Comparison of ENCODE assay signal across 8 mouse cellular contexts in the genomic region with DNA sequence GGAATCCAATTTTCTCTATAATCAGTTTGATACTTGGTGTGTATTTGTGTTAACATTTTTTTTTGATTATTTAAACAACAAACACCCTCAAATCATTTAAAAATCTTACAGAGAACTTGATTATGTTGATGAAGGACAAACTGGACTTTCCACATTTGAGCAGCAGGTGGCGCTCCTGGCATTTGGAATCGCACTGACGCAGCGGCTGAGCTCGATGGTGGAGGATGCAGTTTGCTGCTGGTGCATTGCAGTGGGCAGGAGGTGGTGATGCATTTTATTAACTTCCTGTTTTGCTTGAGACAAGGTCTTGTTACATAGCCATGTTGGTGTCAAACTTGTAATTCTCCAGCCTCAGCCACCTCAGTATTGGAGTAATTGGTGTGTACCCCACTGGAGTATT. TPM values are rescaled to one million over a fixed set of nuclear protein-coding genes. Genes with fewer than 3 reads are reported as not detected.
A peak's percentile ranks its signal among the peaks of the same experiment; 100 is the strongest.
DNase-seq lines count a peak whose midpoint lies in the region; ATAC-seq lines count a peak whose summit lies in the region.

No protein-coding gene starts in this region.

- no peak for ATAC-seq in liver, embryonic 12.5 days
- ATAC-seq in kidney, embryonic 14.5 days (ENCODE audit: low FRiP score, low TSS enrichment) = peak; percentile 79
- ATAC-seq in liver, embryonic 13.5 days (ENCODE audit: low read depth) = no peak
- ATAC-seq in neural tube, embryonic 13.5 days (ENCODE audit: low read depth) = peak; percentile 49; the same call in 1 of the 2 replicates

- H3K36me3 ChIP-seq in liver, embryonic 12.5 days = no peaks in the 10 kb centered on the region
- no peaks in the 10 kb centered on the region for H3K36me3 ChIP-seq in kidney, embryonic 14.5 days (ENCODE audit: control insufficient read depth, insufficient read depth, low read length)
- no peaks in the 10 kb centered on the region for H3K36me3 ChIP-seq in liver, embryonic 13.5 days
- no peaks in the 10 kb centered on the region for H3K36me3 ChIP-seq in neural tube, embryonic 13.5 days

- no peak overlapping the region for H3K4me3 ChIP-seq in liver, embryonic 12.5 days
- H3K4me3 ChIP-seq in kidney, embryonic 14.5 days (ENCODE audit: low read length) = no peak overlapping the region
- no peak overlapping the region for H3K4me3 ChIP-seq in liver, embryonic 13.5 days (replicated peaks)
- H3K4me3 ChIP-seq in neural tube, embryonic 13.5 days = no peak overlapping the region

- no peak overlapping the region for H3K9ac ChIP-seq in liver, embryonic 12.5 days
- no peak overlapping the region for H3K9ac ChIP-seq in kidney, embryonic 14.5 days (ENCODE audit: low read depth, low read length)
- H3K9ac ChIP-seq in liver, embryonic 13.5 days = no peak overlapping the region
- no peak overlapping the region for H3K9ac ChIP-seq in neural tube, embryonic 13.5 days

- H3K9me3 ChIP-seq in liver, embryonic 12.5 days (replicated peaks) = no peaks in the 10 kb centered on the region
- no peaks in the 10 kb centered on the region for H3K9me3 ChIP-seq in kidney, embryonic 14.5 days (ENCODE audit: control insufficient read depth, low read length)
- H3K9me3 ChIP-seq in liver, embryonic 13.5 days (replicated peaks) = no peaks in the 10 kb centered on the region
- no peaks in the 10 kb centered on the region for H3K9me3 ChIP-seq in neural tube, embryonic 13.5 days

- H3K27ac ChIP-seq in liver, embryonic 12.5 days = no peak overlapping the region
- no peak overlapping the region for H3K27ac ChIP-seq in kidney, embryonic 14.5 days (ENCODE audit: low read depth, low read length)
- H3K27ac ChIP-seq in liver, embryonic 13.5 days = no peak overlapping the region
- H3K27ac ChIP-seq in neural tube, embryonic 13.5 days (replicated peaks) = no peak overlapping the region

- DNase-seq in liver = peak; percentile 69
- peak; percentile 90 to 92 for DNase-seq in cerebellum, postnatal 10 days
- peak; percentile 82 for DNase-seq in gastrocnemius, postnatal 10 days
- DNase-seq in liver, embryonic 13.5 days = peak; percentile 13
- DNase-seq in testis, postnatal 10 days (ENCODE audit: low spot score) = peak; percentile 89

- H3K4me2 ChIP-seq in liver, embryonic 12.5 days = no peak overlapping the region
- H3K4me2 ChIP-seq in kidney, embryonic 14.5 days (replicated peaks; ENCODE audit: low read depth, low read length) = no peak overlapping the region
- H3K4me2 ChIP-seq in liver, embryonic 13.5 days = no peak overlapping the region
- H3K4me2 ChIP-seq in neural tube, embryonic 13.5 days = no peak overlapping the region

- H3K4me1 ChIP-seq in liver, embryonic 12.5 days = no peaks in the 10 kb centered on the region
- H3K4me1 ChIP-seq in kidney, embryonic 14.5 days (ENCODE audit: control insufficient read depth, insufficient read depth, low read length) = no peaks in the 10 kb centered on the region
- no peaks in the 10 kb centered on the region for H3K4me1 ChIP-seq in liver, embryonic 13.5 days (replicated peaks)
- H3K4me1 ChIP-seq in neural tube, embryonic 13.5 days (replicated peaks) = peaks cover 3% of the 10 kb centered on the region; the same call in 1 of the 2 replicates

- peaks cover 18% of the 10 kb centered on the region for H3K27me3 ChIP-seq in liver, embryonic 12.5 days (replicated peaks)
- no peaks in the 10 kb centered on the region for H3K27me3 ChIP-seq in kidney, embryonic 14.5 days (ENCODE audit: control insufficient read depth, insufficient read depth, low read length)
- peaks cover 4% of the 10 kb centered on the region; the same call in 1 of the 2 replicates for H3K27me3 ChIP-seq in liver, embryonic 13.5 days
- H3K27me3 ChIP-seq in neural tube, embryonic 13.5 days = peaks cover 5% of the 10 kb centered on the region; the same call in 1 of the 2 replicates

- 3% methylated on average over 5 of the region's 5 CpGs for WGBS in liver, embryonic 12.5 days (ENCODE audit: insufficient replicate concordance)
- WGBS in kidney, embryonic 14.5 days = 1% methylated on average over 5 of the region's 5 CpGs
- WGBS in liver, embryonic 13.5 days (ENCODE audit: insufficient replicate concordance) = 2% methylated on average over 5 of the region's 5 CpGs
- WGBS in neural tube, embryonic 13.5 days = 0% methylated on average over 5 of the region's 5 CpGs

RNA-seq across cellular contexts. Expression of a gene that starts 56.7 kb away (rescaled TPM):
- polyA plus RNA-seq in liver, embryonic 12.5 days (2016; fragmentation: Nextera tagmentation; extraction: Ambion mirVana) = 0.07 and 0.13 TPM in 2 replicates
- 1 to 10 TPM; 1.2 to 1.4 TPM for total RNA-seq in gastrocnemius, postnatal 10 days (2021)
- polyA plus RNA-seq in kidney, embryonic 14.5 days (2014; fragmentation: Nextera tagmentation; extraction: Ambion mirVana) = 1.0 and 2.0 TPM in 2 replicates
- not detected in 2 replicates for polyA plus RNA-seq in liver, embryonic 13.5 days (2015; fragmentation: Nextera tagmentation; extraction: Ambion mirVana)
- polyA plus RNA-seq in neural tube, embryonic 13.5 days (2015; fragmentation: Nextera tagmentation; extraction: Ambion mirVana) = 10.8 and 13.8 TPM in 2 replicates

Comparison
In these comparisons a context has a peak if more than half of its experiments do, and no peak if none do; other contexts are left out.
1. DNase-seq: peak in every context shown above with its lines; median percentile 91 in cerebellum, postnatal 10 days; 89 in testis, postnatal 10 days; 82 in gastrocnemius, postnatal 10 days; 69 in liver; 13 in liver, embryonic 13.5 days.
2. ATAC-seq: peak in kidney, embryonic 14.5 days (single experiment) and neural tube, embryonic 13.5 days (single experiment); none in liver, embryonic 12.5 days (single experiment) and liver, embryonic 13.5 days (single experiment).